Mouse (Mus musculus) 3T3-L1 (cell line): Measurements from ENCODE around the gene Ngly1.
A peak's percentile ranks its signal among the peaks of the same experiment; 100 is the strongest.
"Not testable (repeated sequence)": the region's sequence is repeated elsewhere in the genome, so short reads cannot be mapped to it uniquely, and the experiment has no call there.

Experiments used
- DNase-seq: peaks from one replicate; pipeline ENCODE4 v3.0.0-alpha.2; 2015; ENCODE audit warnings: low read depth, low spot score

Ngly1 gene

GRCm38 (mm10) chr14:16256209-16256608 is 7.1 kb downstream of the Ngly1 start:
- DNase-seq: peak; percentile 92

GRCm38 (mm10) chr14:16260541-16260940 is 11.5 kb downstream of the Ngly1 start:
- no peak for DNase-seq

DNA sequence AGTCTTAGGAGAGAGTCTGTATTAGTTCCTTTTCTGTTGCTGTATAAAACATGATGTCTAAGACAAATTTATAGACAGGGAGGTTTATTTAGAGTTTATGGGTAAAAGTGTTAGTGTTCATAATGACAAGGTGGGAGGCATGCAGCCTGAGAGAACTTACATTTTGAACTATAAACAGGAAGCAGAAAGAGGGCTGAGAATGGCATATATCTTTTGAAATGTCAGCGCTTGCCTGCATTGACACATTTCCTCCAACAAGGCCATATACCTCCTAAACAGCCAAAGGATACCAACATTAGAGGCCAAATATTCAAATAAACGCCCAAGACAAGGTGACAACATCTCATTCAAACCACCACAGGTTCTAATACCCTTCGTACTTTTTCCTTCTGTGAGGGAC is 12.8 kb downstream of the Ngly1 start:
- DNase-seq: no peak

- DNase-seq: no peak
Measured at GRCm38 (mm10) chr14:16267028-16267427, 17.9 kb downstream of the Ngly1 start.

GRCm38 (mm10) chr14:16269776-16270175 is 20.7 kb downstream of the Ngly1 start:
- peak; percentile 12 for DNase-seq

DNA sequence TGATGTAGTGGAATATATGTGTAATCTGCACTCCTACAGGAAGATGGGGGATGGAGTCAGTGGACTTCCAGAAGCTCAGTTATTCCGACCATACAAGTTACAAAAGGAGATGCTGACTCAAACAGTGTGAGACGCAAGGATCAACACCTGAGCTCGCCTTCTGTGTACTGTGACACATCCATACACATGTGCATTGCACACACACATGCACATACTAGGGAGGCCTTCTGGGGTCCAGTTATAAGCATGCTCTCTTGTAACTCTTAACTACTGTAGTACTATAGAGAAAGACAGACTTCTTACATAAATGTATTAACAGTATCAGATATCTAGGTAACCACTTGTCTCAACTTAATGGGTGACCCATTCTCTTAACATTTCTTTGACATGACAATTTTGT is 24.6 kb downstream of the Ngly1 start:
- no peak for DNase-seq

- DNase-seq: no peak
Measured at GRCm38 (mm10) chr14:16279196-16279595, 30.1 kb downstream of the Ngly1 start.

DNA sequence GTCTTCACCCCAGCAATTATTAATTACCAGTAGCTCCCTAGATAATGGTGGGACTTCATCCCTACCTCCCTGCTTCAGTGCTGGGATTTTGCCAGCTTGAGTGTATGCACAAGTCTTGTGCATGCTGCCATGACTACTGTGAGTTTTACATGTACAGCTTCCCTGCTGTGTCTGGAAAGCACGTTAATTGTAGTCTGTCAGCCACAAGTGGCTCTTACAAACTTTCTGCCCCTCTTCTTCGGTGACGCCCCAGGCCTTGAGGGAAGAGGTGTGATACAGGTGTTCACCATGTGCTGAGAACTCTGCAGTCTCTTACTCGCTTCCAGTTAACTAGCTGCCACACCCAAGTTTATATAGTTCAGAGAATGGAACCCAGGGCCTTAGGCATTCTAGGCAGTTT is 34.9 kb downstream of the Ngly1 start:
- no peak for DNase-seq

DNA sequence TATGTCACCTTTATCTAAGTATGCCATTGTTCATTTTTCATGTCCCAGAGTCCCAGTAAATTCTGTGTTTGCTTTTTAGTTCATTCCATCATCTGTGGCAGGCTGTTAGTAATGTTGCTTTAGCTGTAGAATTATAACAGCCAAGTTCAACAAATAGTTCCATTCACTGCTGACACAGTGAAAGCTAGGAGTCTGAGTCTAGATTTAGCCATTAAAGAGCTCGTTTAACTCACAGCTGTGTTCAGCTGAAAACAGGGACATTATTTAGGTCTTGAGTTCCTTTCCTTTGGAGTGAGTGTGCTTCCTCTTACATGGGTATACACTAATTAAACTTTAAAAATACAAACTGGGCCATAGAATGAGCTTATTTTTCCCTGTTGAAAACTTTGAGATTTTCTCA is 43.3 kb downstream of the Ngly1 start:
- no peak for DNase-seq

- no peak for DNase-seq
Measured at GRCm38 (mm10) chr14:16293015-16293414, 43.9 kb downstream of the Ngly1 start.

DNA sequence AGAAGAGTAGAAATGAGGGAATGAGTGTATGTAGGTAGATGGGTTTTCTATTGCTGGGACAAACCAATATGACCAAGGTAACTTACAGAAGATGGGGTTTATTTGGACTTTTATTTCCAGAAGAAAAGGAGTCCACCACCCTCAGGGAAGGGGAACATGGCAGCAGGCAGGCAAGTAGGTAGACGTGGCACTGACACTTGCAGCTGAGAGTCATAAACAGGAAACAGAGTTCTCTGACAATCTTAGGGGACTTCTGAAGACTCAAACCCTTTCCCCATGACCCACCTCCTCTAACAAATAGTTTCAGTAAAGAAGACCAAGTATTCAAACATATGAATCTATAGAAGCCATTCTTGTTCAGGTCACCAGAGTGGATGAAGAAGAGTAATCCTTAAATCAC is 44.8 kb downstream of the Ngly1 start:
- DNase-seq: no peak

DNA sequence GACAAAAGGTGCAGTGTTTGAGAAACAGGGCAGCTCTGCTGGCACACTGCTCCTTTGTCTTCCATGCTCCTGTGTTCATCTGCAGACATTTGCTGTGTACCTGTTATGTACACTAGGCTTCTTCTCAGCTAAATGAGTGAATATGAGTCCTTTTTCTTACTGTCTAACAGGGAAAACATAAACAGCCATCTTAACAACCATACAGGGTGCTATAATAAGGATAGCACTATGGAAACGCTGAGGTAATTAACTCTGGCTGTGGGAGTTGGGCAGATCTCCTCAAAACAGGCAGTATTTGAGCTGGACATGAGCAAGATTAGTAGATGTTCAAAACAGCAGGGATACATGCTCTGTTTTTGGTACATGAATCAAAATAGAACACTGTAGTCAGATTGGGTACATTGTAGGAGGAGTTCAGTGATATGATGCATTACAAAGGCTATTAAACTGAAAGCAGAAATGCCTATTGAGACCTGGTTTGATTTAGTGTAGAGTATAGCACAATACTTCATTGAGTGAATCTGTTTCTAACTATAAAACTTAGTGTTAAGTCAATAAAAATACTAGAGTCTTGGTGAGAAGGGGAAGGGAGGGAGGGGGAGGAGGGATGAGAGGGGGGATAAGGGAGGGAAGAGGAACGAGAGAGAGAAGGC is 47.9 kb downstream of the Ngly1 start:
- no peak for DNase-seq

DNA sequence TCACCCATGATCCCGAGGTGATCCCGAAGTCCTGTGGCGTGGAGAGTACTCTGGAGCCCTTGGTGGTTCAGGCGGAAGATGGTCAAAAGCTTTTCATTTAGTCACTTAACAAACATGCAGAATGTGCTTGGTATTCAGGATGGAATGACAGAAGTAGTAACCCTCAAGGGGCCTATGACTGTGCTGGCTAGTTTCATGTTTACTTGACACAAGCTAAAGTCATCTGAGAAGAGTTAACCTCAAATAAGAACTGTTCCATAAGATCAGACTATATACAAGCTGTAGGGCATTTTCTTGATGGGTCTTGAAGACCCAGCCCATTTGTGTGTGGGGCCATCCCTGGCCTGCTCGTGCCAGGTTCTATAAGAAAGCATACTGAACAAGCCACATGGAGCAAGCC is 52.7 kb downstream of the Ngly1 start:
- no peak for DNase-seq

DNA sequence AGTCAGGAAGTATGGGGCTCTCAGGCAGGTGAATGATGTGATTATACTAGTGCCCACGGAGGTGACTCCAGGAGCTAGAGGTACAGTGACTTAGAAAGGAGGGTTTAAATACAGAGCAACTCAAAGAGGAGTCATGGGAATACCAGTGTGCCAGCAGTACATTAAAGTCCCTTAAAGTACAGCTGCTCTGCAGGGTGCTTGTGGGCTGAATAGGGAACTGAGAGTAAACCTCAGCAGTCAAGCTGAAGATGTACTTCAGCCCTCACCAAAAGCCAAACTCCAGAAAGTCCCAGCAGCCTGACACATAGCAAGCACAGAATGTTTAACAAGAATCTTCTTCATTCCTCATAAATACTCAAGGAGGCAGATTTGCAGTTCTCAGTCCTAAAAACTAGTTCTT is 53.6 kb downstream of the Ngly1 start:
- DNase-seq: no peak

GRCm38 (mm10) chr14:16310791-16311190 is 61.7 kb downstream of the Ngly1 start:
- no peak for DNase-seq

DNA sequence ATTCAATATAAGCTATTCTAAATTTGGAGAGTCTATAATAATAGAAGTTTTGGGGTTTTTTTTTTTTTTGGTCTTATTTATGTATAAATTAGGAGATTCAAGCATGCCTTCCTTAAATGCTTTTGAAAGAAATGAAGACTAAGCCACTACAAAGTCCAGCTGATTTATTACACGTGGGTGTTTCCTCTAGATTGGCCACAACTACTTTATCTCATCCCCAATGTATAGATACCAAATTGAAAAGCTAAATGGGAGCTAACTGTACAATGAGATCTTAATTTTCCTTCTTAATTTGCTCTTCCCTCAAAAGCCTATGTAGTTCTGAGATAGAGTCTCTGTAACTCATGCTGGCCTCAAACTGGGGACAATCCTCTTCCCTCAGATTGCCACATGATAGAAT is 63.5 kb downstream of the Ngly1 start:
- no peak for DNase-seq

DNA sequence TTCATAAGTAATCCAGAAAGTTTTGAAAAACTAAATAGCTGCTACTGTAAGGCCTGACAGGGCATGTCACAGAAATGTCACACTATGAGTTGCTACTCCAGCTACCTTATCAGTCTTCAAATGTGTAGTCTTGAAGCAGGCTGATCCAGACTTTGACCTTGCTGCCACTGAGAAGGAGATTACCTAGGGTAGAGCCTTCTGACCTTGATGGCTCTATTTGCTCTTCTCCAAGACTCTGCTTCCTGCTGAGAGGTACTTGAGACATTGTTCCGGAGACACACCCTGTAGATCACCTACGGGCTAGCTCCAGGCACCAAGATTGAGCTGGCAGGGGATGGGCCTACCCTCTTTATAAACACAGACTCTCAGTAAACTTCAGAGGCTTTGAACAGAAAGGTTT is 64.0 kb downstream of the Ngly1 start:
- not testable (repeated sequence) for DNase-seq

- DNase-seq: no peak
Measured at GRCm38 (mm10) chr14:16313936-16314521, 64.9 kb downstream of the Ngly1 start.

DNA sequence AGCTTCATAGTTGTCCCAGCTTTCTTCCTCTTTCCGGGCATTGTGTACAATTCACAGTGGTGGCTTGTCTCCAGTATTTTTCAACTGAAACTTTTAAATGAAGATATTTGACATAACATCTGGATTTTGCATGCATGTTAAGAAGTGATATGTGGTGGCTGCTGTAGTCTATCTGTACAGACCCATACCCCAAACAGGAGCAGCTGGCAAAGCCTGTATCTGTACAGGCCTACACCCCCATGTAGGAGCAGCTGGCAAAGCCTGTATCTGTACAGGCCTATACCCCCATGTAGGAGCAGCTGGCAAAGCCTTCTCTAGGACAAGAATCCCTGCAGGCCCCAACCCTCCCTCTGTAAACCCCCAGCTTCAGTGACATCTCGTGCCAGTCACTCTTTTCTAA is 65.8 kb downstream of the Ngly1 start:
- no peak for DNase-seq

DNA sequence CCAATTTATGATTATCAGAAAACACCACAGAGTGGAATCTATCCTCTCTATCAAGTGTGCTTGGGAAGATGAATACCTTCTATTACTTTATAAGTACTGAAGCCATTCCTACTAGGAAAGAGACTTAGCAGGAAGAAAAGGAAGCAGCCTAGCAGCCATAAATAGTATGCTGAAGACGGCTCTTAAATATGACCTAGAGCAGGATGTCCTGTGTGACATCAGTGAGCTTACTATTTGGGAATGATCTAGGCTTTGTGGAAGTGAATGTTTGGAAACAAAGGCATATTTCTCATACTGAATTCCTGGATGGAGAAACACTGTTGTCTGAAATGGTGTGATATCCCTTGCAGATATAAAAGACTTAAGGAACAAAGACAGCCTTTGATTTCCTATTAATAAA is 67.6 kb downstream of the Ngly1 start:
- no peak for DNase-seq

DNA sequence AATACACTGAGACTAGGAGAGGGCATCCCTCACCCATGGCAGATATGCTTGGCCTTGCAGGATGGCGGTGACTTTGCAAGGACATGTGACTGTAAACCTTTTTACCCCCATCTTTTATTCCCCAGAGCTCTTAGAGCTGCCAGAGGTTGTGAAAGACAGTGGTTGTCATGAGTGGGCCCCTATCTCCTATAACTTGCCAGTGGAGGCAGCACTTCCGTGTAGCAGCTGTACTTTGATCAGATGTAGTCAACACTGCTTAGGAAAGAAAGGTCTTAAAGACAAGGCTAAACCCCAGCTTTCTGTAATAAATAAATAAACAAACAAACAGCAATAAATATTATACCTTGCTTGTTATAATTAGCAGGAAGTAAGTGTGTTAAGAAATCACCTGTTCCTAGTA is 70.7 kb downstream of the Ngly1 start:
- no peak for DNase-seq

GRCm38 (mm10) chr14:16324394-16324793 is 75.3 kb downstream of the Ngly1 start:
- no peak for DNase-seq

DNA sequence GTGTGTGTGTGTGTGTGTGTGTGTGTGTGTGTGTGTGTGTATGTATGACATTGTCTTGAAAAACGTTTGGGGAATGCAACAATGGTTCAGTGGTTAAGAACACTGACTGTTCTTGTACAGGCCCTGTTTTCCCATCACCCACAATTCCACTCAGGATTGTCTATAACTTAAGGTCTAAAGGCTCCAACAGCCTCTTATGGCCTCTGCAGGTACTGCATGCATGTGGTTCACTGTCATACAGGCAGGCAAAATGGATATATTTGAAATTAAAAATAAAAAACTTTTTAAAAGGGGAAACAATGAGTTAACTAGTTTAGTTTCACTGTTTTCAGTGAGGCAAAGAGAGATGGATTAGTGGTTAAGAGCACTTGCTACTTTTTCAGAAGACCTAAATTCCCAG is 76.1 kb downstream of the Ngly1 start:
- peak; percentile 35 for DNase-seq

GRCm38 (mm10) chr14:16328531-16328930 is 79.5 kb downstream of the Ngly1 start:
- peak; percentile 98 for DNase-seq
